Mouse (Mus musculus) ES-CJ7 (cell line): ENCODE data around the gene Tcn2.
A peak's percentile ranks its signal among the peaks of the same experiment; 100 is the strongest.
"Not testable (repeated sequence)": the region's sequence is repeated elsewhere in the genome, so short reads cannot be mapped to it uniquely, and the experiment has no call there.

ENCODE experiments used
- DNase-seq: peaks from one replicate; pipeline ENCODE4 v3.0.0; 2011; ENCODE audit warnings: low read depth, low spot score

The Tcn2 gene

GRCm38 (mm10) chr11:3930931-3931330 lies 1.0 kb downstream of the Tcn2 start:
- no peak for DNase-seq

GRCm38 (mm10) chr11:3930019-3930418 lies 1.9 kb downstream of the Tcn2 start:
- DNase-seq = no peak

- no peak for DNase-seq
These were observed 6.0 kb downstream of the Tcn2 start for GRCm38 (mm10) chr11:3925916-3926315.

GRCm38 (mm10) chr11:3922731-3923130 lies 9.2 kb downstream of the Tcn2 start:
- DNase-seq = no peak

- DNase-seq = no peak
These were observed 9.8 kb downstream of the Tcn2 start for GRCm38 (mm10) chr11:3922115-3922514.

- DNase-seq = peak; percentile 74
These were observed 10.6 kb downstream of the Tcn2 start for GRCm38 (mm10) chr11:3921281-3921850.

- DNase-seq = no peak
These were observed 11.5 kb downstream of the Tcn2 start for GRCm38 (mm10) chr11:3920476-3920875.

GRCm38 (mm10) chr11:3918738-3919137 lies 13.2 kb downstream of the Tcn2 start:
- DNase-seq = peak; percentile 51

GRCm38 (mm10) chr11:3914109-3914840 lies 17.7 kb downstream of the Tcn2 start, which contains the start of gene Slc35e4:
Slc35e4 (minus strand) TSS chr11:3914664.
- peak; percentile 90 for DNase-seq

GRCm38 (mm10) chr11:3913316-3914108 lies 18.4 kb downstream of the Tcn2 start:
- peak; percentile 81 for DNase-seq

- no peak for DNase-seq
These were observed 19.1 kb downstream of the Tcn2 start for GRCm38 (mm10) chr11:3912875-3913271.

GRCm38 (mm10) chr11:3912100-3912874 lies 19.7 kb downstream of the Tcn2 start:
- no peak for DNase-seq

- DNase-seq = not testable (repeated sequence)
These were observed 20.5 kb downstream of the Tcn2 start for GRCm38 (mm10) chr11:3911440-3911839.

- DNase-seq = no peak
These were observed 21.2 kb downstream of the Tcn2 start for GRCm38 (mm10) chr11:3910513-3911310.

GRCm38 (mm10) chr11:3909236-3909635 lies 22.7 kb downstream of the Tcn2 start:
- DNase-seq = no peak

- DNase-seq = no peak
These were observed 26.5 kb downstream of the Tcn2 start for GRCm38 (mm10) chr11:3905446-3905845.

- no peak for DNase-seq
These were observed 27.3 kb downstream of the Tcn2 start for GRCm38 (mm10) chr11:3904673-3905072.

GRCm38 (mm10) chr11:3903046-3903445 lies 28.9 kb downstream of the Tcn2 start:
- no peak for DNase-seq

GRCm38 (mm10) chr11:3902516-3902915 lies 29.4 kb downstream of the Tcn2 start:
- DNase-seq = no peak

GRCm38 (mm10) chr11:3900296-3900695 lies 31.7 kb downstream of the Tcn2 start:
- DNase-seq = no peak

GRCm38 (mm10) chr11:3895933-3896332 lies 36.0 kb downstream of the Tcn2 start:
- no peak for DNase-seq
